Mouse (Mus musculus) liver, embryonic 15.5 days (tissue): Measurements from ENCODE around the gene Spg7. TPM values are rescaled to one million over a fixed set of nuclear protein-coding genes. Genes with fewer than 3 reads are reported as not detected.
A peak's percentile ranks its signal among the peaks of the same experiment; 100 is the strongest.
"Not testable (repeated sequence)": the region's sequence is repeated elsewhere in the genome, so short reads cannot be mapped to it uniquely, and the experiment has no call there.

Experiments
- ATAC-seq: fragments of 200-750 bp; cut with Nextera tagmentation; 2 replicates; pipeline ENCODE4 v1.8.0; 2017; ENCODE audit warnings: moderate number of reproducible peaks, mild to moderate bottlenecking, moderate library complexity; ENCODE audit not compliant: insufficient read depth
- H3K27ac ChIP-seq: fragments of 300-500 bp; sonication (generic); replicated peaks from 2 replicates; pipeline ENCODE4 v1.5.1; 2015; ENCODE audit warnings: mild to moderate bottlenecking, inconsistent platforms
- H3K27me3 ChIP-seq: fragments of 300-500 bp; sonication (generic); 2 replicates; pipeline ENCODE4 v1.6.1; 2015; ENCODE audit warnings: mild to moderate bottlenecking, inconsistent platforms
- H3K36me3 ChIP-seq: fragments of 300-500 bp; sonication (generic); replicated peaks from 2 replicates; pipeline ENCODE4 v1.6.1; 2015; ENCODE audit warnings: moderate library complexity, mild to moderate bottlenecking, inconsistent platforms
- H3K4me1 ChIP-seq: fragments of 300-500 bp; sonication (generic); replicated peaks from 2 replicates; pipeline ENCODE4 v1.6.1; 2015; ENCODE audit warnings: inconsistent platforms
- H3K4me2 ChIP-seq: fragments of 300-500 bp; sonication (generic); 2 replicates; pipeline ENCODE4 v1.6.1; 2015; ENCODE audit warnings: moderate library complexity, mild to moderate bottlenecking, inconsistent platforms
- H3K4me3 ChIP-seq: fragments of 300-500 bp; sonication (generic); replicated peaks from 2 replicates; pipeline ENCODE4 v1.5.1; 2015; ENCODE audit warnings: mild to moderate bottlenecking, inconsistent platforms
- H3K9ac ChIP-seq: fragments of 300-500 bp; sonication (generic); 2 replicates; pipeline ENCODE4 v1.6.1; 2015; ENCODE audit warnings: moderate library complexity, mild to moderate bottlenecking, inconsistent platforms
- H3K9me3 ChIP-seq: fragments of 300-500 bp; sonication (generic); replicated peaks from 2 replicates; pipeline ENCODE4 v1.6.1; 2016; ENCODE audit warnings: inconsistent platforms
- WGBS: fragments of 180-500 bp; shearing (Covaris S2); methylation state at CpG from one replicate; pipeline ENCODE4 v1.1.7; 2015; ENCODE audit warnings: mixed read lengths; ENCODE audit not compliant: insufficient replicate concordance; 5-methylcytosine and 5-hydroxymethylcytosine counted together
- polyA plus RNA-seq: library from polyadenylated mRNA; unstranded; fragments of >200 nt; fragmentation: Nextera tagmentation; extraction: Ambion mirVana; gene quantifications from 2 replicates; pipeline ENCODE4 v1.2.1, GENCODE M21; 2015

The Spg7 gene
- polyA plus RNA-seq, 1 experiment from 2014 or later, result 20.8 TPM

GRCm38 (mm10) chr8:123027786-123028185, 35.0 kb upstream of the Spg7 start:
- no peak for ATAC-seq
- Histone ChIP-seq H3K9ac (no peak overlapping the region), H3K4me1 (peaks cover 55% of the 10 kb centered on the region), H3K36me3 (no peaks in the 10 kb centered on the region), H3K4me3 (no peak overlapping the region), H3K4me2 (no peak overlapping the region), H3K27me3 (no peaks in the 10 kb centered on the region), H3K9me3 (no peaks in the 10 kb centered on the region), H3K27ac (no peak overlapping the region)
- 62% methylated on average over 8 of the region's 8 CpGs for WGBS

DNA sequence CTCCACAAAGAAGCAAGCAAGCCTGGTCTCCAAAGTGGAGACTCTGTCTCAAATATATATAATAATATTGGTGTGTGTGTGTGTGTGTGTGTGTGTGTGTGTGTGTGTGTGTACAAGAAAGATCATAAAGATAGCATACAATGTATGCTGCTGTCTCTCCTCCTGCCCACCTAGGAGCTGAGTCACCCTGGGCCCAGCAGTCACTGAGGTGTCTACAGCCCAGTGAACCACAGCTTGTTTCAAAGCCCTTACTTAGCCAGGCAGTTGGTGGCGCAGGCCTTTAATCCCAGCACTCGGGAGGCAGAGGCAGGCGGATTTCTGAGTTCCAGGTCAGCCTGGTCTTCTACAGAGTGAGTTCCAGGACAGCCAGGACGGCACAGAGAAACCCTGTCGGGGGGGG, 32.7 kb upstream of the Spg7 start:
- not testable (repeated sequence) for H3K9ac ChIP-seq, H3K4me3 ChIP-seq, H3K4me2 ChIP-seq, H3K27ac ChIP-seq, H3K27me3 ChIP-seq, ATAC-seq, H3K9me3 ChIP-seq, H3K36me3 ChIP-seq
- peaks cover 69% of the 10 kb centered on the region for H3K4me1 ChIP-seq
- 59% methylated on average over 5 of the region's 5 CpGs for WGBS

DNA sequence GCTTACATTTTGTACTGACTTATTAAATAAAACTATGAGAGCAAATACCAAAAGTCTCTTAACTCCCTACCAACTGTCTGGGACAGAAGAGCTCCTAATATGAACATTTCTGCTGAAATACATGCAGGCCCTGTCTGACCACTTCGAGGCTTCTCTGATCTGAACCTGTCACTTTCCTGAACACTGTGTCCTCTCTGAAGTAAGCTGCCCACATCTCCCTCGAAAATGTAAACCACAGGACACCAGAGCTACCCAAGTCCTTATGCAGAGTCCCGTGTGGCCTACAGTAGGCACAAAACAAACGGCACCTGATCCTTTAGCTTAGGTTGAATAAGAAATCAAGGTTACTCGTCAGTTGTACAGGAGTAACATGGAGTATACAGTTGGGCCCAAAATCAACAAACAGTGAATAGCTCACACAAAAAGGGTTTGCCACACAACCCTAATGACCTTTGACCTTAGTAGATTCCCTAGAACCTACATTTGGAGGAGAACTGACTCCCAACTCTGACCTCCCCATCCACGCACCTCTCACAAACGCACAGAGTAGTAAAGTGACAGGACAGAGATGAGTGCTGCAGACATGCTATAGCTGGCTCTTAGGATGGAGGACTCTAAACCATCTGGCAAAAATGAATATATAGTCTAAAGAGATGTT, 31.3 kb upstream of the Spg7 start:
- Histone ChIP-seq H3K9me3 (no peaks in the 10 kb centered on the region), H3K9ac (no peak overlapping the region), H3K36me3 (no peaks in the 10 kb centered on the region), H3K4me2 (no peak overlapping the region), H3K27ac (no peak overlapping the region; the same call in 1 of the 2 replicates), H3K4me3 (no peak overlapping the region), H3K4me1 (peaks cover 69% of the 10 kb centered on the region), H3K27me3 (no peaks in the 10 kb centered on the region)
- no peak for ATAC-seq
- 54% methylated on average over 7 of the region's 7 CpGs for WGBS

DNA sequence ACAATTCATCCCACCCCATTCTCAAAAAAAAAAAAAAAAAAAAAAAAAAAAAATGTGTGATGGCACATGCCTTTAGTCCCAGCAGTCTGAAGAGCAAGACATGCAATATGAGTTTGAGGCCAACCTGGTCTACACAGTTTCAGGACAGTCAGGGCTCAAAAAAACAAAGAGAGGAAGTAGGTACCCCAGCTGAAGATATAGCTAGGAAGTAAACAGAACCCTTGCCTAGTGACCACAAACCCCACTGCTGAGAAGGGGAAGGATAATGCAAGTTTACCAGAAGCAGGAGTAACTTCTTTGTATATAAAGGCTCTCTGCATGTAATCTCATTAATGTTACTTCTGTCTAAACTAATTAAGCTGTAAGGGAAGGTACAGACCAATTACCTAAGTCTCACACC, 30.0 kb upstream of the Spg7 start:
- ATAC-seq, result no peak

GRCm38 (mm10) chr8:123033431-123033830, 29.3 kb upstream of the Spg7 start:
- Histone ChIP-seq H3K27ac (peak overlapping the region; percentile 66), H3K9me3 (no peaks in the 10 kb centered on the region), H3K4me3 (no peak overlapping the region), H3K27me3 (no peaks in the 10 kb centered on the region), H3K9ac (no peak overlapping the region), H3K4me2 (no peak overlapping the region), H3K4me1 (peaks cover 79% of the 10 kb centered on the region), H3K36me3 (no peaks in the 10 kb centered on the region)
- ATAC-seq, result no peak

More for the DNA sequence above, 30.0 kb upstream of the Spg7 start:
- no peak overlapping the region for H3K4me3 ChIP-seq
- no peaks in the 10 kb centered on the region for H3K9me3 ChIP-seq
- H3K27ac ChIP-seq, result no peak overlapping the region
- no peak overlapping the region for H3K4me2 ChIP-seq
- no peaks in the 10 kb centered on the region for H3K27me3 ChIP-seq
- H3K36me3 ChIP-seq, result no peaks in the 10 kb centered on the region
- no peak overlapping the region for H3K9ac ChIP-seq
- H3K4me1 ChIP-seq, result peaks cover 79% of the 10 kb centered on the region

DNA sequence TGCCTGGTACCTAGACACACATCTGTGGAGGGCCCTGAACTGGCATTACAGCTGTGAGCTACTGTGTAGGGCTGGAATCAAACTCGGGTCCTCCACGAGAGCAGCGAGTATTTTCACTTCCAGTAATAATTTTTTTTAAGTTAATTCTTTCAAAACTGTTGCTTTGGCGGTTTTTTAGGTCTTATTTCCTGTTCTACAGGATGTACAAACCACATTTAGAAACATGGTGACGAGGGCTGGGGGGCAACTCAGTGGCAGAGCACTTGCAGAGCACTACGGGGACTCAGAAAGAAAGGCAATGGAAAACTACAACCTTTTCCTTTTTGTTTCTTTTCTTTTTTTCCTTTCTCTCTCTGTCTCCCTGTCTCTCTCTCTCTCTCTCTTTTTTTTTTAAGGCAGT, 28.6 kb upstream of the Spg7 start:
- Histone ChIP-seq H3K27ac (peak overlapping the region; percentile 21), H3K9me3 (no peaks in the 10 kb centered on the region), H3K36me3 (no peaks in the 10 kb centered on the region), H3K4me1 (peaks cover 85% of the 10 kb centered on the region), H3K4me3 (no peak overlapping the region), H3K9ac (no peak overlapping the region), H3K4me2 (peak overlapping the region; percentile 0; the same call in 1 of the 2 replicates), H3K27me3 (no peaks in the 10 kb centered on the region)
- WGBS, result 22% methylated on average over 6 of the region's 6 CpGs
- no peak for ATAC-seq

- peak overlapping the region; percentile 13 for H3K4me3 ChIP-seq
- H3K9ac ChIP-seq, result peak overlapping the region; percentile 40; the same call in 1 of the 2 replicates
- peak; percentile 83 for ATAC-seq
- no peaks in the 10 kb centered on the region for H3K27me3 ChIP-seq
- peak overlapping the region; percentile 93 for H3K27ac ChIP-seq
- H3K9me3 ChIP-seq, result no peaks in the 10 kb centered on the region
- H3K4me1 ChIP-seq, result peaks cover 87% of the 10 kb centered on the region
- WGBS, result 14% methylated on average over 3 of the region's 3 CpGs
- peak overlapping the region; percentile 53 for H3K4me2 ChIP-seq
- no peaks in the 10 kb centered on the region for H3K36me3 ChIP-seq
Observed at GRCm38 (mm10) chr8:123036956-123037355, 25.8 kb upstream of the Spg7 start.

- peak overlapping the region; percentile 53 for H3K4me2 ChIP-seq
- H3K36me3 ChIP-seq, result no peaks in the 10 kb centered on the region
- H3K9me3 ChIP-seq, result no peaks in the 10 kb centered on the region
- peak overlapping the region; percentile 13 for H3K4me3 ChIP-seq
- ATAC-seq, result no peak
- no peaks in the 10 kb centered on the region for H3K27me3 ChIP-seq
- H3K4me1 ChIP-seq, result peaks cover 82% of the 10 kb centered on the region
- peak overlapping the region; percentile 93 for H3K27ac ChIP-seq
- 0 out of 2 replicates have a peak overlapping the region, but pooled peaks have one; percentile 40 for H3K9ac ChIP-seq
- WGBS, result 21% methylated on average over 11 of the region's 11 CpGs
Observed at GRCm38 (mm10) chr8:123037487-123037886, 25.3 kb upstream of the Spg7 start.

DNA sequence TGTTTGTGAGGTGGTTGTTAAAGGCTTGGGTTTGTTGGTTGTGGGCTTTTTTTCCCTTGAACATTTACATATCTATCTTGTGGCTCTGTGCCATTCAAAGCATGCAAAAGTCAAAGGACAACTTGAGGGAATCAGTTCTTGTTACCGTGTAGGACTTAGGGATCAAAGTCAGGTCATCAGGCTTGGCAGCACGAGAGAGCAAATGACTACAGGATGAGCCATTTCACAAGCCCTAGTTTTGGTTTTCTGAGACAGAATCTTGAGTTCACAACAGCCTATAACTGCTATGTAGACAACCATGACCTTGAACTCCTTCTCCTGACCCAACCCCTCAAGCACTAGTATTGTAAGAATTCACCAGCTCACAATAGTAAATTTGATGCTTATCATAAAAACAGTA, 24.4 kb upstream of the Spg7 start:
- 52% methylated on average over 2 of the region's 2 CpGs for WGBS
- no peaks in the 10 kb centered on the region for H3K36me3 ChIP-seq
- peaks cover 79% of the 10 kb centered on the region for H3K4me1 ChIP-seq
- no peak overlapping the region for H3K9ac ChIP-seq
- no peak overlapping the region for H3K4me3 ChIP-seq
- ATAC-seq, result no peak
- no peaks in the 10 kb centered on the region for H3K9me3 ChIP-seq
- no peaks in the 10 kb centered on the region for H3K27me3 ChIP-seq
- no peak overlapping the region for H3K4me2 ChIP-seq
- 0 out of 2 replicates have a peak overlapping the region, but pooled peaks have one; percentile 93 for H3K27ac ChIP-seq

- Histone ChIP-seq H3K9ac (peak overlapping the region; percentile 100), H3K4me3 (peak overlapping the region; percentile 100), H3K9me3 (no peaks in the 10 kb centered on the region), H3K27me3 (no peaks in the 10 kb centered on the region), H3K36me3 (no peaks in the 10 kb centered on the region), H3K27ac (peak overlapping the region; percentile 96), H3K4me1 (peaks cover 78% of the 10 kb centered on the region), H3K4me2 (peak overlapping the region; percentile 83)
- 75% methylated on average over 11 of the region's 11 CpGs for WGBS
- ATAC-seq, result no peak
Observed at GRCm38 (mm10) chr8:123039376-123040109, 23.2 kb upstream of the Spg7 start.

- peak overlapping the region; percentile 100 for H3K9ac ChIP-seq
- H3K4me3 ChIP-seq, result peak overlapping the region; percentile 100
- H3K4me2 ChIP-seq, result peak overlapping the region; percentile 83
- H3K27ac ChIP-seq, result peak overlapping the region; percentile 96
- 11% methylated on average over 4 of the region's 4 CpGs for WGBS
- no peaks in the 10 kb centered on the region for H3K9me3 ChIP-seq
- ATAC-seq, result no peak
- H3K4me1 ChIP-seq, result peaks cover 78% of the 10 kb centered on the region
- no peaks in the 10 kb centered on the region for H3K27me3 ChIP-seq
- 0 out of 2 replicates have a peak, but pooled peaks cover 2% of the 10 kb centered on the region for H3K36me3 ChIP-seq
Observed at GRCm38 (mm10) chr8:123040110-123040650, 22.6 kb upstream of the Spg7 start.
